Mouse (Mus musculus) embryonic facial prominence, embryonic 12.5 days (tissue): ENCODE measurements around the gene Nob1. TPM values are rescaled to one million over a fixed set of nuclear protein-coding genes. Genes with fewer than 3 reads are reported as not detected.
A peak's percentile ranks its signal among the peaks of the same experiment; 100 is the strongest.

Source experiments
- ATAC-seq: fragments of 200-750 bp; cut with Nextera tagmentation; 2 replicates; pipeline ENCODE4 v1.8.0; 2017; ENCODE audit not compliant: insufficient number of reproducible peaks, insufficient read depth, low FRiP score, low TSS enrichment
- H3K27ac ChIP-seq: fragments of 300-500 bp; sonication (generic); 2 replicates; pipeline ENCODE4 v1.5.1; 2016; ENCODE audit warnings: mild to moderate bottlenecking
- H3K27me3 ChIP-seq: fragments of 300-500 bp; sonication (generic); 2 replicates; pipeline ENCODE4 v1.6.1; 2016; ENCODE audit warnings: mild to moderate bottlenecking, moderate library complexity
- H3K36me3 ChIP-seq: fragments of 300-500 bp; sonication (generic); 2 replicates; pipeline ENCODE4 v1.6.1; 2016; ENCODE audit warnings: mild to moderate bottlenecking
- H3K4me1 ChIP-seq: fragments of 300-500 bp; sonication (generic); 2 replicates; pipeline ENCODE4 v1.6.1; 2016
- H3K4me2 ChIP-seq: fragments of 300-500 bp; sonication (generic); replicated peaks from 2 replicates; pipeline ENCODE4 v1.6.1; 2016; ENCODE audit warnings: mild to moderate bottlenecking, moderate library complexity
- H3K4me3 ChIP-seq: fragments of 300-500 bp; sonication (generic); 2 replicates; pipeline ENCODE4 v1.5.1; 2016; ENCODE audit warnings: mild to moderate bottlenecking
- H3K9ac ChIP-seq: fragments of 300-500 bp; sonication (generic); 2 replicates; pipeline ENCODE4 v1.6.1; 2016; ENCODE audit warnings: mild to moderate bottlenecking, moderate library complexity
- H3K9me3 ChIP-seq: fragments of 300-500 bp; sonication (generic); 2 replicates; pipeline ENCODE4 v1.6.1; 2016; ENCODE audit warnings: mild to moderate bottlenecking, moderate library complexity
- WGBS: fragments of 180-500 bp; shearing (Covaris S2); methylation state at CpG from one replicate; pipeline ENCODE4 v1.1.7; 2016; 5-methylcytosine and 5-hydroxymethylcytosine counted together
- polyA plus RNA-seq: library from polyadenylated mRNA; unstranded; fragments of >200 nt; fragmentation: Nextera tagmentation; extraction: Ambion mirVana; gene quantifications from 2 replicates; pipeline ENCODE4 v1.2.1, GENCODE M21; 2016

Gene Nob1
- polyA plus RNA-seq, 1 experiment from 2014 or later, result 98.8 TPM

DNA sequence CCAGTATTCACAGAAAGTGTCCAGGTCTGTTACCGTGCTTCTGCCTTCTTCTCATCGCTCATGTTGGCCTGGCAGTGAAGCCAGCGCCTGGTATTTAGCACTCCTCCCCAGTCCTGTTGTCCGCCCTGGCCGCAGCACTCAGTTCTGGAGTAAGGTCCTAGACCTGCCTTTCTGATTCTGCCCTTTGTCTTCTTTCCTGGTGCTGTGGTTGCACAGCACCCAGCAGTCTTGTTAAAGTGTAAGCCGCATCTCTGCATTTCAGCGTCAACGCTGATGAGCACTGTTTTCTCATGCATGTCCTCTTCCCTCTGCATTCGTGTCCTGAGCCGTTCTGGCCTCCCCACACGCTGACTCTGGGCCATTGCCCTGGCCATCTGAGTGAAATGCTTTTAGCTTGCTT lies 28.5 kb upstream of the Nob1 start:
- 92% methylated on average over 11 of the region's 11 CpGs for WGBS
- Histone ChIP-seq H3K27ac (no peak overlapping the region), H3K4me2 (no peak overlapping the region), H3K4me3 (no peak overlapping the region), H3K4me1 (peaks cover 12% of the 10 kb centered on the region), H3K36me3 (peaks cover 22% of the 10 kb centered on the region; the same call in 1 of the 2 replicates), H3K9ac (no peak overlapping the region), H3K27me3 (no peaks in the 10 kb centered on the region), H3K9me3 (no peaks in the 10 kb centered on the region)
- no peak for ATAC-seq

DNA sequence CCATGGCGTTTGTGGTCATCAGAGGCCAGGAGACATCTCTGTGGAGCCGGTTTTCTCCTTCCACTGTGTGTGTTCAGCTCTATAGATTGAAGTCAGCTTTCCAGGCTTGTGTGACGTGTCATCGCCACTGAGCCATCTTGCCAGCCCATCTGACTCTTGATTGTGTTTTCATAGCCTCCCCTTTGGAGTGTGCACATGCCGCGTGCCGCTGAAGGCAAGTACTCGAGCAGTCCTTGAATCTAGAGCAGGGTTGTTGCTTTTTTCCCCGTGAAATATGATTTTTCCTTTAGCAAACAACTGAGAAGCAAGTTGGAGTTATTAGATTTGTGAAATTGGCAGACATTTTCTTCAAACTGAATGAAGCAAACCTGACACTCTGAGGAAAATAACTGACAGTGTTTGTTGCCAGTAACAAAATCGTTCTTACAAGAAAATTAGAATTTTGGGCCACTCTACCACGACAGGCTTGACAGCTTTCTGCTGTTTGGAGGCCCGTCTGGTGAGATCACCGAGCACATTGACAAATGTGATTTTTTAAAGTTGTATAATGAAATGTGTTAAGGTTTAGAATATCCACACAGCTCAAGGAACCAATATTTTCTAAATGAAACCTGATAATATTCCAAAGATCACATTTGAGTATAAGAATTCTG lies 26.7 kb upstream of the Nob1 start:
- H3K4me2 ChIP-seq, result no peak overlapping the region
- no peak overlapping the region for H3K9ac ChIP-seq
- peaks cover 14% of the 10 kb centered on the region for H3K4me1 ChIP-seq
- 79% methylated on average over 13 of the region's 13 CpGs for WGBS
- no peaks in the 10 kb centered on the region for H3K9me3 ChIP-seq
- no peaks in the 10 kb centered on the region for H3K27me3 ChIP-seq
- H3K36me3 ChIP-seq, result peaks cover 11% of the 10 kb centered on the region; the same call in 1 of the 2 replicates
- no peak overlapping the region for H3K4me3 ChIP-seq
- ATAC-seq, result no peak
- no peak overlapping the region for H3K27ac ChIP-seq

DNA sequence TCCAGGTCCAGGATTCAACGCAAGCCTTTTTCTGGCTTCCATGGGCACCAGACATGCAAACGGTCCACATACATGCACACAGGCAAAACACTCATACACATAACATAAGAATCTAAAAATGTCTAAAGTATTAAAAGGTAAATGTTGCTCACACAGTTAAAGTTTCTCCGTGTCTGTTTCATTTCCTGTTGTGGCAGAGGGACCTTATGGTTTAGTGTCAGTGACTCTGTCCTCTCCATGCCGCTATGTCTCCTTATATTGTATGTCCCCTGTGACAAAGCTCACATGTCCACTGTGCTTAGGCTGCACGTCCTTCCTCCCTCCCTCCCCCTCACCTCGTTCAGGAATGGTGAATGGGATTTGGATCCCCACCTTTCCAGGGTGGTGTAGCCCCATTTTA lies 24.8 kb upstream of the Nob1 start:
- no peak overlapping the region for H3K4me2 ChIP-seq
- peaks cover 11% of the 10 kb centered on the region; the same call in 1 of the 2 replicates for H3K36me3 ChIP-seq
- no peaks in the 10 kb centered on the region for H3K9me3 ChIP-seq
- no peak for ATAC-seq
- H3K9ac ChIP-seq, result no peak overlapping the region
- no peaks in the 10 kb centered on the region for H3K27me3 ChIP-seq
- no peak overlapping the region for H3K27ac ChIP-seq
- no peak overlapping the region for H3K4me3 ChIP-seq
- 72% methylated on average over 6 of the region's 6 CpGs for WGBS
- H3K4me1 ChIP-seq, result peaks cover 12% of the 10 kb centered on the region

DNA sequence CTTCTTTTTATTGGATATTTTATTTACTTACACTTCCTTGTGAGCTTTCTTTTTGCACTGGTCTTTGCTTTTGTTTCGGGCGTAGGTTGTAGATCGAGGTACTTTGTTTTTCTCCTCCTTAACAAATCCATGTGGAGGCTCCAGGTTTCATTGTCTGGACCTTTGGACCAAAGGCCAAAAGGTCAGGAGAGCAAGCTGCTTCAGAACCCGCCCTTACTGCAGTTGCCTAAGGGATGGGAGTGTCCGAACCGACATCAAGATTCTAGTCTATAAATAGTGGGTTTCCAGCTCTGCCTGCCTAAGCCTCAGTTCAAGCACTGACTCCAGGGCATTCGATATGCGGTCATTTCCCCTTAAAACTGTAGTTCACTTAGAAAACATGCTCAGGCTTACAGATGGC lies 24.3 kb upstream of the Nob1 start:
- Histone ChIP-seq H3K27me3 (no peaks in the 10 kb centered on the region), H3K9ac (no peak overlapping the region), H3K9me3 (no peaks in the 10 kb centered on the region), H3K4me2 (no peak overlapping the region), H3K36me3 (peaks cover 11% of the 10 kb centered on the region; the same call in 1 of the 2 replicates), H3K4me3 (no peak overlapping the region), H3K4me1 (peaks cover 12% of the 10 kb centered on the region), H3K27ac (no peak overlapping the region)
- 37% methylated on average over 8 of the region's 8 CpGs for WGBS
- no peak for ATAC-seq

DNA sequence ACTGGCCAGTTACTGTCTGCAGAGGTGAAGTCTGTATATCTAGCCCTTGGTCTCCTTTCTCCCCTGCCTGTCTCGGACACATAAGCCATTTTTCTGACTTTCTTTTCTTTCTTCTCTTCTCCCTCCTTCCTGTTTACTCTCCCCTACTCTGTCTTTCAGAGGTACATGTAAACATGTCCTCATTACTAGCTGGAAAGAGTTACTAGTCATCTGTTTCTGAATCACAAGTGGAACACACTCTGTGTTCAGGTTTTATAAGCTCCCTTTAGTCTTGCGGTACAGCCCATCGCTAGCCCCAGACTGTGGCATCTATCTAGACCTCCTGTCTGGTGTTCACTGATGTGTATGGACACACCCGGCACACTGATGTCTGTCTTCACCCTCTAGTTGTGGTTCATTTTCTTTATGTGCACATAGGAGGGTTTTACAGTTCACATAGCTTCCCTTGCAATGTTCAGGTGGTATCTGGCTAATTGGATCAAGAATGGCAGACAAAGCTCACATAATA lies 23.6 kb upstream of the Nob1 start:
- Histone ChIP-seq H3K4me3 (no peak overlapping the region), H3K4me2 (no peak overlapping the region), H3K36me3 (peaks cover 7% of the 10 kb centered on the region; the same call in 1 of the 2 replicates), H3K9me3 (no peaks in the 10 kb centered on the region), H3K4me1 (peaks cover 12% of the 10 kb centered on the region), H3K27me3 (no peaks in the 10 kb centered on the region), H3K9ac (no peak overlapping the region), H3K27ac (no peak overlapping the region)
- WGBS, result 81% methylated on average over 4 of the region's 4 CpGs
- no peak for ATAC-seq

DNA sequence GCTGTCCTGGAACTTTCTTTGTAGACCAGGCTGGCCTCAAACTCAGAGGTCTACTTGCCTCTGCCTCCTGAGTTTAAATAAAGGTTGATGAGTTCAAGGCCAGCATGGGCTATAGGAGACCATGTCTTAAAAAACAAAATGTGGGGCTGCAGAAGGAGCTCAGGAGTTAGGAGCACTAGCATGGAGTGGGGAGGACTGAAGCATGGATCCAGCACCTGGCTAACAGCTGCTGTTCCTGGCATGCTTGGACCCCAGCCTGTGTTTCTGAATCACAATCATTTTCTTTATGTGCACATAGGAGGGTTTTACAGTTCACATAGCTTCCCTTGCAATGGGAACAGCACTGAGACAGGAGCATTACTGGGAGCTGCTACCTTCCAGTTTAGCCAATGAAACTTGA lies 22.9 kb upstream of the Nob1 start:
- H3K9ac ChIP-seq, result no peak overlapping the region
- peaks cover 12% of the 10 kb centered on the region for H3K4me1 ChIP-seq
- no peak overlapping the region for H3K4me2 ChIP-seq
- H3K9me3 ChIP-seq, result no peaks in the 10 kb centered on the region
- peaks cover under 1% of the 10 kb centered on the region; the same call in 1 of the 2 replicates for H3K36me3 ChIP-seq
- H3K27me3 ChIP-seq, result no peaks in the 10 kb centered on the region
- no peak overlapping the region for H3K27ac ChIP-seq
- ATAC-seq, result no peak
- H3K4me3 ChIP-seq, result no peak overlapping the region

DNA sequence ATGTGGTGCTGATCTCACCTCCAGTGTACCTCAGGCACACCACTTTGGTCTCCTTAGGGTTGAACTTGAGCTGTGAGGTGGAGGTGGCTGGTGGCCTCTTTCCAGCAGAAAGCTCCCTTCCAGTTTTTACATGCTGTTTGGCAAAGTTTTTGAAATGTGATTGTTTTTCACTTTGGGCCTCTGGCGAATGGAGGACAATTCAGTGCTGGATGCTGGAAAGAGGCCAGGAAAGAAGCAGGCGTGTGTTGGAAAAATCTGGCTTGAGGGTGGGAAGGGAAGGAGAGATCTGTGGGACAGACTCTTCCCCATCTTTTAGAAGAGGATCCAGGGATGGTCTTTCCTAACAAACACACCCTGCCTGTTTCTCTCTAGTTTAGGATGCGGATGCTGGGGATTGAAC lies 19.8 kb upstream of the Nob1 start:
- Histone ChIP-seq H3K27ac (no peak overlapping the region), H3K4me3 (no peak overlapping the region), H3K36me3 (no peaks in the 10 kb centered on the region), H3K27me3 (no peaks in the 10 kb centered on the region), H3K9ac (no peak overlapping the region), H3K9me3 (no peaks in the 10 kb centered on the region), H3K4me2 (no peak overlapping the region), H3K4me1 (peaks cover 12% of the 10 kb centered on the region)
- 86% methylated on average over 3 of the region's 3 CpGs for WGBS
- no peak for ATAC-seq

DNA sequence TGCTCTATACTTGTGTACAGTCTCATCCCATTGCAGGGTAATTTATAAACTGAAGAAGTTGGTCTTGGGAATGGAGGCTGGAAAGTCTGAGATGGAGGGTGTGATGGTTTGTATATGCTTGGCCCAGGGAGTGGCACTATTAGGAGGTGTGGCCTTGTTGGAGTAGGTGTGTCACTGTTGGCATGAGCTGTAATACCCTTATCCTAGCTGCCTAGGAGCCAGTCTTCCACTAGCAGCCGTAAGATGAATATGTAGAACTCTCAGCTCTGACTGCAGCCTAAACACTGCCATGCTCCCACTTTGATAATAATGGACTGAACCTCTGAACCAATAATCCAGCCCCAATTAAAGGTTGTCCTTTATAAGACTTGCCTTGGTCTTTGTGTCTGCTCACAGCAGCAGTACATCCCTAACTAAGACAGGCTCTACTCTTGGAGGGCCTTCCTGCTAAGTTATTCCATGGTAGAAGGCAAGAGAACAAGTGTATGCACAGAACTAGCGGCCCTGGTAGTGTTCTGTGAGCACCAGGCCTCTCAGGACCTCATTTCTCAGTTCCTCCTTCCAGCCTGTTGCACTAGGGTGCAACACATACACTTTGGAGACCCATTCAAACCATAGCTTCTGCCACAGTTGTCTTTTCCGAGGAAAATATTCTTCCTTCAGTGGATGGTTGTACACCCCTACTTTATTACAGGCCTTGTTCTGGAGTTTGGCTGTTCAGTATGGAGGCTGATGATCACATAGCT lies 15.2 kb upstream of the Nob1 start:
- H3K36me3 ChIP-seq, result no peaks in the 10 kb centered on the region
- no peaks in the 10 kb centered on the region for H3K9me3 ChIP-seq
- no peak overlapping the region for H3K27ac ChIP-seq
- H3K9ac ChIP-seq, result no peak overlapping the region
- H3K27me3 ChIP-seq, result no peaks in the 10 kb centered on the region
- H3K4me2 ChIP-seq, result no peak overlapping the region
- no peak for ATAC-seq
- WGBS, result 91% methylated on average over 3 of the region's 3 CpGs
- H3K4me1 ChIP-seq, result 0 out of 2 replicates have a peak, but pooled peaks cover 4% of the 10 kb centered on the region
- H3K4me3 ChIP-seq, result no peak overlapping the region

DNA sequence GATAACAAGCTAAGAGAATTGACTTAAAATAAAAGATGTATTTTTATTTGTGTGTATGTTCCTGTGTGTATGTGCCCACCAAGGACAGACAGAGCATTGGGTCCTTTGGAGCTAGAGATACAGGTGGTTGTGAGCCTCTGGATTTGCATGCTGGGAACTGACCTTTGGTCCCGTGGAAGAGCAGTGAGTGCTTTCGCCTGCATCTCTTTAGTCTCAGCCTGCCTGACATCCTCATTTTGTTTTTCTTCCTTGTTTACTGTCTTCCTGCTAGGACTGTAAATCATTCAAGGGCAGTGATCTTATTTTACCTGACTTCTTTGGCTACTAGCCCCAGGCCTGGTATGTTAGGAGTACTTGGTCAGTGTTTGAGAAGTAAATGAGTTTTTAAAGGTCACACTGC lies 12.9 kb upstream of the Nob1 start:
- ATAC-seq, result no peak
- Histone ChIP-seq H3K4me3 (no peak overlapping the region), H3K27ac (no peak overlapping the region), H3K9ac (no peak overlapping the region), H3K9me3 (no peaks in the 10 kb centered on the region), H3K4me1 (0 out of 2 replicates have a peak, but pooled peaks cover 4% of the 10 kb centered on the region), H3K27me3 (no peaks in the 10 kb centered on the region), H3K36me3 (no peaks in the 10 kb centered on the region), H3K4me2 (no peak overlapping the region)
- 70% methylated on average over 2 of the region's 2 CpGs for WGBS

DNA sequence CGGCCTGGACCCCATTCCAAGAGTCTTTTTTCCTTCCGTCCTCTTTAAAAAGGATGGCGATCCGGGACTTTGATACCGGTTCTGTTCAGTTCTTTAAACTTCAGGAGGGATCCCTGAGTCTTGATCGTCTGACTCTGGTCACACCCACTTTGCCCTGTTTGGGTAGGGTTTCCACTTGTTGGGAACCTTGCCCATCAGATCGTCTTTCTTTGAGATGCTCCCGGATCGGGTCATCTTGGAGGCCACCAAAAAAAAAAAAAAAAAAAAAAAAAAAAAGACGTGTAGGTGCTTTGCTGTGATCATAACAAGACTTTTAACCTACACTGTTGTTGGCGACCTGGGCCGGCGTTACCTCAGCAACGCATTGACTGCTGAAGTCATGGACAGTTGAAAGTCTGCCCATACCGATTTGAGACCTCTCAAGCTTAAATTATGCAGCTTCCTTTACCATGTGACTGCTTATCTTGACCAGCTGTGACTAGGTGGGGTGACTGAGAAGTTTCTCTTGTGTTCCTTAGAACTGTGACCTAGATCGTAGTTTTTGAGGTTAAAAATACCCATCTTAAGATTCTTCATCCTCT lies 12.1 kb upstream of the Nob1 start:
- Histone ChIP-seq H3K27ac (peak overlapping the region; percentile 84), H3K4me2 (peak overlapping the region; percentile 50), H3K36me3 (no peaks in the 10 kb centered on the region), H3K9me3 (no peaks in the 10 kb centered on the region), H3K9ac (peak overlapping the region; percentile 82), H3K27me3 (no peaks in the 10 kb centered on the region), H3K4me1 (0 out of 2 replicates have a peak, but pooled peaks cover 4% of the 10 kb centered on the region), H3K4me3 (peak overlapping the region; percentile 79)
- ATAC-seq, result 0 out of 2 replicates have a peak, but pooled peaks have one; percentile 24
- WGBS, result 11% methylated on average over 15 of the region's 16 CpGs

DNA sequence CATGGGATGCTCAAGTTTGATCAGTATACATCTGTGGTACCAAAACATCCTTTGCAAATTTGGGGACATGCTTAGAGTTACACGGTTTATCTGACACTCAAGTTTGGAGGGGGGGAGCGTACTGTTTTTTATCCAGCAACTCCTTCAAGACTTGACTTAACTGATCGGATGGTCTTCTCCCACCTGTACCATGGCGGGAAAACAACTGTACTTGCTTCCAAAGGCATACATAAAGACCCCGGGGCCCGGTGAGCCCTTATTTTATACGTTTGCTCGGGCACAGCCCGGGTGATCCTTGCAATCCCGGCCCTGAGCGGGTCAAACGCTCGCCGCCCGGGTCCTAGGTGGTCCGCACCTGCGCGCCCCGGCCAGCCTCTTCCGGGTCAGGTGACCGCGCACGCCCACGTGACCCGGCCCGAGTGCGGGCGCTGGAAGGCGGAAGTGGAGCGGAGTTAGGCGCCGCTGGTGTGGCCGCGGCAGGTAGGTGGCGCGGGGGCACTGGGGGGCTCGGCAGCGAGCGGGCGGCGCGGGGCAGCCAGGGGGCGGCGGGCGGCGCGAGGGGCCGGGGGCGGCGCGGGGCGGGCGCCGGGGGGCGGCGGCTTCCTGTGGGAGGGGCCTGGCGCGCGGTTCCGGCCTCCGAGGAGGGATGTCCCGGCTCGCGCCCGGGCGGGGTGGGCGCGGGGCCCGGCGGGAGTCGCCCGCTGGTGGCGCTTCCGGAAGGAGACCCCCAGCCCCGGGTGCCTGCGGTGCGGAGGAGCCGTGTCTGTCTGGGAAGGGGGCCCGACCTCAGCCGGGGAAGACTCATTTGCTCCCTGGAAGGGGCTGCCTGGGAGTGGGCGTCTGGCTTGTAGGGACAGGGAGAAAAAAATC lies 11.3 kb upstream of the Nob1 start, which contains the start of gene Wwp2:
Wwp2 (plus strand) TSS at position 404 of the 870 bp plus-strand sequence.
- peak; percentile 86 for ATAC-seq
- Histone ChIP-seq H3K4me2 (peak within 1 kb of the TSS; percentile 70), H3K9me3 (no peaks in the 10 kb centered on the region), H3K9ac (peak within 1 kb of the TSS; percentile 82), H3K27ac (peak within 1 kb of the TSS; percentile 84), H3K36me3 (no peaks in the 10 kb centered on the region), H3K27me3 (no peaks in the 10 kb centered on the region), H3K4me3 (peak within 1 kb of the TSS; percentile 79), H3K4me1 (0 out of 2 replicates have a peak, but pooled peaks cover 4% of the 10 kb centered on the region)
- WGBS, result 2% methylated on average over 51 of the region's 81 CpGs
